ENCODE assay signal across 21 mouse cellular contexts in the genomic region with DNA sequence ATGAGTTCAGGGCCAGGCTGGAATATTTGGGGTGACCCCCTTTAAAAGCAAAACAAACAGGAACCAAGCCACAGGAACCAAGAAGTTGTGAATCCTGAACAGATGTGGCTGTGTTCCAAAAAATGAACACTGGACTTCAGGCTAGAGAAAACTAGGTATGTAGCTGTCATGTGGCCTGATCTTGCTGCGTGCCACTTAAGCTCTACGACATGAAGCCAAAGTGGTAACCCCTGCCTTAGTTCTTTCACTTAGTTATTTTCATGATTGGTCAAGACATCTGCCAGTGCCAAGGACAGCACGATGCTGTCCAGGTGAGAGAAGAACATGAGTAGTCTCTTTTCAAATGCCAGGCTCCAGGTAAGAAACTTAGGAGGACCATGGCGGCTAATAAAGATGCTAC. TPM values are rescaled to one million over a fixed set of nuclear protein-coding genes. Genes with fewer than 3 reads are reported as not detected.
DNase-seq lines count a peak whose midpoint lies in the region; ATAC-seq lines count a peak whose summit lies in the region.
"Had no signal": no experiment of that assay in that cellular context is flagged by ENCODE, and none has a peak within 500 bp of the region (broad histone marks: within the 10 kb centered on the region; RNA-seq: fewer than 3 reads in every experiment).

No protein-coding gene starts in this region.

- no peak overlapping the region for H3K4me3 ChIP-seq in brown adipose tissue, adult 24 weeks (ENCODE audit: insufficient read depth, low read depth, low read length)
- no peak overlapping the region for H3K4me3 ChIP-seq in intestine, embryonic 16.5 days (ENCODE audit: low read length)
- H3K4me3 ChIP-seq: embryonic facial prominence, embryonic 13.5 days; embryonic facial prominence, embryonic 15.5 days; erythroblast, embryonic 14.5 days; forebrain, embryonic 13.5 days; forebrain, embryonic 15.5 days had no signal

- ATAC-seq in intestine, embryonic 16.5 days: no peak
- ATAC-seq: forebrain, embryonic 13.5 days; forebrain, embryonic 15.5 days; forebrain, postnatal 0 days had no signal

- H3K27ac ChIP-seq in brown adipose tissue, adult 24 weeks (replicated peaks; ENCODE audit: low read depth, low read length): peak overlapping the region; percentile 92
- H3K27ac ChIP-seq in intestine, embryonic 16.5 days (ENCODE audit: low read length): no peak overlapping the region
- H3K27ac ChIP-seq: embryonic facial prominence, embryonic 13.5 days; embryonic facial prominence, embryonic 15.5 days; forebrain, embryonic 13.5 days; forebrain, embryonic 15.5 days had no signal

- H3K4me2 ChIP-seq in intestine, embryonic 16.5 days (ENCODE audit: low read depth, low read length): no peak overlapping the region
- H3K4me2 ChIP-seq: embryonic facial prominence, embryonic 13.5 days; embryonic facial prominence, embryonic 15.5 days; forebrain, embryonic 13.5 days; forebrain, embryonic 15.5 days had no signal

- no peaks in the 10 kb centered on the region for H3K36me3 ChIP-seq in intestine, embryonic 16.5 days (ENCODE audit: control insufficient read depth, insufficient read depth, low read length)
- H3K36me3 ChIP-seq: embryonic facial prominence, embryonic 13.5 days; embryonic facial prominence, embryonic 15.5 days; forebrain, embryonic 15.5 days had no signal

- 89% methylated on average over 4 of the region's 4 CpGs for WGBS in intestine, embryonic 16.5 days

- DNase-seq in adipocyte (ENCODE audit: low spot score): peak; percentile 32
- DNase-seq in gonadal fat pad, adult 2 months (ENCODE audit: low read depth): peak; percentile 71
- DNase-seq in lung, postnatal 4 days: no peak
- DNase-seq: adrenal gland, adult 8-10 months; adrenal gland, postnatal 14 days; adrenal gland, postnatal 36 days; cerebellum, adult 11 months; cerebellum, adult 18-20 months; cerebellum, adult 8-10 months; cerebellum, adult 9-11 months; cerebellum, postnatal 14 days; cerebellum, postnatal 36 days; embryo, embryonic 11 days; forebrain, postnatal 0 days had no signal

- H3K27me3 ChIP-seq in intestine, embryonic 16.5 days (replicated peaks; ENCODE audit: control insufficient read depth, insufficient read depth, low read length): no peaks in the 10 kb centered on the region
- H3K27me3 ChIP-seq: embryonic facial prominence, embryonic 13.5 days; embryonic facial prominence, embryonic 15.5 days; forebrain, embryonic 13.5 days; forebrain, embryonic 15.5 days had no signal

- no peaks in the 10 kb centered on the region for H3K9me3 ChIP-seq in intestine, embryonic 16.5 days (ENCODE audit: control insufficient read depth, low read length)
- H3K9me3 ChIP-seq: embryonic facial prominence, embryonic 13.5 days; embryonic facial prominence, embryonic 15.5 days; forebrain, embryonic 13.5 days; forebrain, embryonic 15.5 days had no signal

- H3K9ac ChIP-seq in intestine, embryonic 16.5 days (ENCODE audit: low read depth, low read length): no peak overlapping the region
- H3K9ac ChIP-seq: embryonic facial prominence, embryonic 13.5 days; embryonic facial prominence, embryonic 15.5 days; forebrain, embryonic 13.5 days; forebrain, embryonic 15.5 days; forebrain, postnatal 0 days had no signal

- peaks cover 11% of the 10 kb centered on the region for H3K4me1 ChIP-seq in brown adipose tissue, adult 24 weeks (ENCODE audit: control insufficient read depth, insufficient read depth, insufficient read length, low read length)
- no peaks in the 10 kb centered on the region; the same call in 1 of the 2 replicates for H3K4me1 ChIP-seq in intestine, embryonic 16.5 days (ENCODE audit: control insufficient read depth, insufficient read depth, low read length)
- H3K4me1 ChIP-seq: embryonic facial prominence, embryonic 13.5 days; embryonic facial prominence, embryonic 15.5 days; forebrain, embryonic 13.5 days; forebrain, embryonic 15.5 days had no signal

RNA-seq across cellular contexts. Expression of gene Fbxo22, which starts 38.2 kb away (rescaled TPM):
- polyA plus RNA-seq in brown adipose tissue, adult 24 weeks (2012; ENCODE audit: insufficient read depth, insufficient read length, missing spikeins): 19.0 and 21.6 TPM in 2 replicates
- polyA plus RNA-seq in gonadal fat pad, adult 2 months (2012; rRNA removed): 17.4 and 20.2 TPM in 2 replicates
- polyA plus RNA-seq in intestine, embryonic 16.5 days (2015; fragmentation: Nextera tagmentation; extraction: Ambion mirVana): 55.3 and 61.0 TPM in 2 replicates

Comparison
In these comparisons a context has a peak if more than half of its experiments do, and no peak if none do; other contexts are left out.
1. DNase-seq: peak in adipocyte (single experiment) and gonadal fat pad, adult 2 months (single experiment); none in lung, postnatal 4 days (0 of 2).